Mouse (Mus musculus) heart, adult 11 months (tissue): Measurements from ENCODE around the gene Wasf1.
A peak's percentile ranks its signal among the peaks of the same experiment; 100 is the strongest.

Source experiments
- DNase-seq: peaks from one replicate; pipeline ENCODE4 v3.0.0; 2022

Wasf1 gene

DNA sequence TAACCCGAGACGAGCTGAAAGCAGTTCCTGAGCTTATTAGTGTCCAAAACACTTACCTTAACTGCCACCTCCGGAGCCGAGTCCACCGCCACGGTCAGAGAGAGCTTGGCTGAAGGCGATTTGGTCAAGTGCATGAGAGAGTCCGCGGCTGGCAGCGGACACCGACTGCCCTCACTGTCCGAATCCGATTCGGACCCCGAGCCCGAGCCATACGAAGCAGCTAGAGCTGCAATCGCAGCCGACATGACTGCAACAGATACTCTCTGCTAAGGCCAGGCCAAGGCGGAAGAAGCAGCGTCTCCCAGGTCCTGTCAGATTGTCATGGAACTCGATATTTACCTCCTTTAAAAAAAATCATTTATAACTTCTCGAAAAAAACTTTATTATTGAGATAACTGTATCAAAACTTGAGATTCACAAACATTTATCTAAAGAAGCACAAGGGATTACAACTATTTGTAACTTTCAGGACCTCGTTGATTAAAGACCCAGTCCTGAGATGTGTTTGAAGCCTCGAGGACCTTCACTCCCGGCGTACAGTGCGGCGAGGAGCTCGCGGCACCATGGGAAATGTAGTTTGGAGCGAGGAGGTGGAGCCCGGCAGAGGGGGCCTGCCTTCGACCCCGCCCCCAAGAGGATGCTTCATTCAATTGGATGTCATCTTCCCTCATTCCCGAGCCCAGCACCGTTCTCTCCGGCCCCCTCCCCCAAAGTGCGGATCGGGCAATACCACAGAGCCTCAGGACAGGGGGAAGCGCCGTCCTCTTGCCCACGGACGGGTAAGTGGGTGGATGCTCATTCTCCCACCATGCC is at the start of gene Wasf1, which contains the start of gene Cdc40:
Gene Wasf1, plus strand, starts transcription at position 645 of the 813 bp plus-strand sequence.
Gene Cdc40, minus strand, starts transcription at position 481 of the 813 bp plus-strand sequence.
- DNase-seq = peak; percentile 100

DNA sequence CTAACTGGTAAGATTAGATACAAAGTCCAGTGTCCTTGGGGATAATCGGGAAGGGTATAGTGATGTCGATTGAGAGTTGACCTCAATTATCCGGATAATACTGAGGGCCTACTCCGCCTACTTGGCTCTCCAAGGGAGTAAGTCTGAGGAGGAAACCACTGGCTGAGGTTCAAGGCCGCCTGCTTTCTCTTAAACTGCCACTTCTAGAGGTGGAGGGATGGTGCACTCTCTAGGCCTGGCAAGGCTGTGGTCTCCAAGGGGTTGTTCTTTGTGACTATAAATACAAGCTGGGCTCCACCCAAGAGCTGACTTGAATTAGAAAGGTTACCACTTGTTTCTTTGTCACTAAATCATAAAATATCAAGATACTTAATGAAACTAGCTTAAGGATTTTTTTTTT is 43.2 kb upstream of the Wasf1 start:
- peak; percentile 92 for DNase-seq

DNA sequence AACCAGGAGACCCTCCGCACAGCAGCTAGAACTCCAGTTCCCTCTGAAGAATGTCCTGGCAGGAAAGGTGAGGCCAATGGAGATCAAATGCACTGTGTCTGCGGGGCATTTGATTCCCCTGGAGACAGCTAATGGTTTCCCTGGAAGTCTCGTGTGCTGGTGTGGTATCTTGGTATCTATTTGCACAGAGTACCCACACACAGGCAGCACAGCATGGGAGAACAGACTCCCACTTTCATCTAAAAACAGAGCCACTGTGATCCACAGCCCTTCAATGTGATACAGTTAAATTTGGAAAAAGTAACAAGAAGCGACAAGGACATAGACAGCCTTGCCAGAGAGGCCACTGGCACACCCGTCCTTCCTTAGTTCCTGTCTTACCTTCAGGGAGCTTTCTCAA is 39.4 kb upstream of the Wasf1 start:
- DNase-seq = peak; percentile 64

DNA sequence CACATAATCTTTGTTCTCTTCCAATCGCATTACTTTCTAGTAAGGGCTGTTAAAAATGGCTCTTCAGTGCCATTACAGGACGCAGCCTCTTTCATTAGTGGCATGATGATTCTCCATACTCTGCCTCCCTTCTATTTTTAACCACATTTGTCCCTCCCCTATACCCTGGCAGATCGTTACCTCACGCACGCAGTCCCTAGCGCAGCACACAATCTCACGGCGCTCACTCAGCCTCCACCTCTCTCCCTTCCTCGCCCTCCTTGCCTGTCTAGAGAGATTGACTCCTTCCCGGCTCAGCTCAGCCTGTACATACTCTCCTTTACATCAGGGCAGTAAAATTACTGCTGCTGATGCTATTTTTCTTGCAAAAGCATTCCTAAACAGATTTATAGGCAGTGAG is 38.7 kb upstream of the Wasf1 start:
- DNase-seq = peak; percentile 51

DNA sequence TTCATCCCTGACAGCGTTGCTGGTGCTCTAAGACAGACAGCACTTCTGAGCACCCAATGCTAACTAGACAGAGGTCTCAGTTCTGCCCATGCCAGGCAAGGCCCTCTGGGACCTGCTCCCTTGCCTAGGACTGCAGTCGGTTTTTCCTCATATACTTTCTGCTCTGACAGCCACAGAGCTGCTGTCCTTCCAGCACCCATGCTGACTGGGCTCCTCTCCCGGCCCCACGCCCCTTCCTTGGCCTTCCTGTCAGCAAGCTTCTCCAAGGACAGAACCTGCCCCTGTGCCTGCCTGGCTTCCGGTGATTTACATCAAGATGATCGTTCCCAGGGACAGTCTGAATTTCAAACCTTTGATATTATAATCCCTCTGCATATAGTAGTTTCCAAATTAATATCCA is 37.6 kb upstream of the Wasf1 start:
- DNase-seq = peak; percentile 80

DNA sequence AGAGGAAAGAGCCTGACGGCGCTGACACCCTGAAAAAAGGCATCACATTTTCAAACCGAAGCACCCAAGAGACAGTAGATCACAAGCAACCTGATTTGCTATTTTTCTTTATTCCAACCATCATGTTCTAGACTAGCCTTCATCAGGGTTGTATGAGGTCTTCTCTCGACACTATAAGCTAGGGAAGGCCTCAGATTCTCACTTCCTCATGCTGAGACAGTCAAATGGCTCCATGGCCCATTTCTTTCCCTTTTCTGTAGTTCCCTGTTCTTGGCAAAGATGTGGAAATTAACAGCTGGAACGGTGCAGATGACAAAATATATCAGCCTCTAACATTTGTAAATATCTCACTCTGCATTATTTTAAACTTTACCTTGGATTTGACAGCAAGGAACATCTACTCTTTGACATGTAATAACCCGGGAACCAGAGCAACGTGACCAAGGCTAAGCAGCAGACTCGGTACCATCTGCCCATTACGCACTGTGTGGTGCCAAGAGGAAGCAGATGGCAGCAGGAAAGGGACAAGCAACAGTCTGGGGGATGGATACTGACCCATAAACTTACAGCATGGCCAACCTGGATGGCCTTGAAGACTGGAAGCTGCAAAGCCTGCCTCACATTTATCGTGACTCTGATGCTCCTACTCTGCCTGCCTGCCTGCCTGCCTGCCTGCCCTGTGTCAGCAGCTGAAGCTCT is 36.0 kb upstream of the Wasf1 start:
- DNase-seq = peak; percentile 88

DNA sequence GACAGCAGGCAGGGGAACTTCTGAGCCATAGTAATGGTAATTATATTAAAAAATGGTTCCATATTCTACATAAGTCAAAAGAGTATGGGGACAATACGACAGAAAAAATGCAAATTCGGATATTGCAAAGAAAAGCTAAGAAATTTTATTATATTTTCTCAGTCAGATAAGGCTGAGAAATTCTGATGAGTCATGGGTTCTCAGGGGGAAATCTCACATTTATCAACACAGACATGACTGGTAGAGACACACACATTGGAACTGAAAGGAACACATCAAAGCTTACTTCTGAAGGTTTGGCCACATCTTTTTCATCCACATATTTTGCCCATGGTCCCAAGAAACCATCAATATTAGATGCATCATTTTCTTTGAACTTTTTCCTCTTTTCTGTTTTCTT is 32.6 kb upstream of the Wasf1 start:
- DNase-seq = peak; percentile 4

DNA sequence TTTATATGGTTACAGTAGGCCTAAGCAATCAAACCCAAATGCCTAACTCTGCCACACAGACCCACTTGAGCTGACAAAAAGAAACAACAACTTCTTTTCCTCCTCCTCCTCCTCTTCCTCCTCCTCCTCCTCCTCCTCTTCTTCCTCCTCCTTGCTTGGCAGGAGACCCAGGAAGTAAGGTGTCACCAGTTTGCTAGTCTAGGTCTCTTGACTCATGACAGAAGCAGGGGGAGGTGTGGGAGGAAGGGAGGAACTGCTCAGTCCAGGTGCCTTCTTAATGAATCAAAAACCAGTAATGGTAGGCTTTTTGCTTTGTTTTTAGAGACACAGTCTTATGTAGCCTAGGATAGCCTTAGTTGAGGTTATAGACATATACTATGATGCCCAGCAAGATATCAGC is 32.1 kb upstream of the Wasf1 start:
- DNase-seq = peak; percentile 53

DNA sequence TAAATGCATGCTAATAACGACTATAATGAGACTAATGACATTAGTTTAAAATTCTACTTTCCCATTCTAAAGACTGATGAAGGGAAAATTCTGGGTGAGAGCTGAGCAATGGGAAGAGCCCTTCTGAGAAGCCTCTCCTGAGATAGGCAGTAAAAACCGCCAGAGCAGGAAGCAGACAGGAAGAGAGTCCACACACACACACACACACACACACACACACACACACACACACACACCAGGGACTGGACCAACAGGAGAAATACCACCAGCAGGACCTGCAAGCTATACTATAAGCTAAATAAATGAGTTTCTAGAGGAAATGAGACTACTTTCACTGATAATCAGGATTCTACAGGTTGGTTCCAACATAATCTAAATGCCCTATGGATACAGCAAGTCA is 27.7 kb upstream of the Wasf1 start:
- DNase-seq = peak; percentile 74

DNA sequence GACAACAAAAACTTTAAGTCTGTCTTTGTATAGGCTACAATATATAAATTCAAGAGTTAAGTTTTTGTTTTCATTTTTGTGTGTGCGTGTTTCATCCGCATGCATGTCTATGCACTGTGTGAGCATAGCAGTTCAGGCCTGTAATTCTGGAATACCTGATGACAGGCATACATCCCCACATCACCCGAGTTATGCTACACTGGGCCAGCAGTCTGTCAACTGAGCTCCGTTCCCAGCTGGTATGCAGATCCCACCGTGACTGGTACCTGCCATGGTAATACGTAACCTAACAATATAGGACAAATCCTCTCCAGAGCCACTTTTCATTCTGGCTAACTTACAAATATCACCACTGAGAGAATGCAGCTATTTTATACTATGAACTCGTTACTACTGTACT is 26.6 kb upstream of the Wasf1 start:
- peak; percentile 73 for DNase-seq

DNA sequence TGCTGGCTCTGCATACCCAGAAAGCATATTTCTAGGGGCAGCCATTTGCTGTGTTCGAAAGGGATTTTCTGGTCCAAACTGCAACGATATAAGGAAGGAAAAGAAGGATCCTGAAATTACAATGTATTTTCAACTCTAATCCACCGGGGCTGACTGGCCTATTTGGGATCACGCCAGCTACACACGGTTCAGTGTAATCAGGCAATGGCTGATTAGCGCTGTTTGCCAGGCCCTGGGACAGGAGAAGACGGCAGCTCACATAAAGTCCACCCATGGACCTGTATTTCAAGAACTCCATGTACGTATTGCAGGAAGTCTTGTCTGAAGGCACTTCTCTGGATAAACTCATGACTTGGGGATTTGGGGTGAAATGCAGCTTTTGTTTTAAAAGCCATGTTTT is 25.7 kb upstream of the Wasf1 start:
- peak; percentile 81 for DNase-seq

DNA sequence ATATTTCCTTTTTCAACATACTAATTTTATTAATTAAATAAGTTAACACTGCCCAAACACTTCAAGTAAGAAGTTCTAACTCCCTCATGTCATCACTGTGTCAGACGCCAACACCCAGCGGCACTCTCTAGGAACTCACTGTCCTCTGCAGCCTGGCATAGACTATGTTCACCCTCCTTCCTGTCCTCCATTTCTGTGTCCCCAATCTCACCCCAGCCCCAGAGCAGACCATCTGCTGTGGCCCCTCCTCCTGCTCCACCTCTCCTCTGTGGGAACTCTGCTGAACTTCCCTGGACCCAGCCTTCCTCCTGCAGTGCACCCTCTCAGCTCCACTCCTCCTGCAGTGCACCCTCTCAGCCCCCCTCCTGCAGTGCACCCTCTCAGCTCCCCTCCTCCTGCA is 15.2 kb upstream of the Wasf1 start:
- peak; percentile 91 for DNase-seq

DNA sequence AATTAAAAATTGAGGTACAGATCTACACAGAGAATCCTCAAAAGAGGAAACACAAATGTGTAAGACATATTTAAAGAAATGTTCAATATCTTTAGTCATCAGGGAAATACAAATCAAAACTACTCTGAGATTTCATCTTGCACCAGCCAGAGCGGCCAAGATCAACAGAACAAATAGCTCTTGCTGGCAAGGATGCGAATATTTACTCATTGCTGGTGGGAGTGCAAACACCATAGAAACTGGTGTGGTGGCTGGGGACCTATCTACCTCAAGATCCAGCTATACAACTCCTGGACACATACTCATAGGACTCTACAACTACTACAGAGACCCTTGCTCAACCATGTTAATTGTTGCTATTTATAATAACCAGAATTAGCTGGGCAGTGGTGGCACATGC is 12.0 kb upstream of the Wasf1 start:
- DNase-seq = peak; percentile 58

DNA sequence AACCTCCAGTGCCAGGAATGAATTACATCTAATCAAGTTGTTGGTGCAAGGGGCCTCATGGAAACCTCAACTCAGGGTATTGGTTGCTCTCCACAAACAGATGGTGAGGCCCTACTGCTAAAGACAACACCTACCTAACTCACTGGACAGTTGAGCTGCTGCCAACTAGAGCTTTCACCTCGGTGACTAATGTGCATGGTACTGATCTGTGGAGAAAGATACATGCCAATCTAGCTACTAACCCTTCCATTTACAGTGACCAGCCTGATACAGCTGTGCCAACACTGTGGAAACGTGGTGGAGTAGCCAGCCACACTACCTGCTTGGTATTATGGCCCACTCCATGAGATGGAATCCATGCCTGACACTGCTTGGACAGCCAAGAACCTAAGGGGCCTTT is 11.2 kb upstream of the Wasf1 start:
- DNase-seq = peak; percentile 71

DNA sequence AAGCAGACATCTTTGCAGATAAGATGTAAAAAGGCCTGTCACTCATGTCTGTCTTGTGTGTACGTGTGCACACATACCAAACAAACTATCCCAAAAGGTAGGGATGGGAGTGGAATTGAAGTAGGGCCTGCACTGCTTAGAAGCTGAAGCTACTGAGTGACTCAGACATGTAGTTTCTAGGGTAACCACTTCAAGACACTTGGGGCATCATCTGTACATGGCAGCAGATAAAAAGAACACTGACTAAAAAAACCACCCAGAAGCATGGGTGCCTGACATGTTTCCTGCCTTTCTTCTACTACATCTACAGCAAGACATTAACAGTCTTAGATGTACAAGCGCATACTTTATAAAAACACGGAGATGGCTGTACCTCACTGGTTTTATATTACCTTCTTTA is 5.0 kb upstream of the Wasf1 start:
- no peak for DNase-seq

DNA sequence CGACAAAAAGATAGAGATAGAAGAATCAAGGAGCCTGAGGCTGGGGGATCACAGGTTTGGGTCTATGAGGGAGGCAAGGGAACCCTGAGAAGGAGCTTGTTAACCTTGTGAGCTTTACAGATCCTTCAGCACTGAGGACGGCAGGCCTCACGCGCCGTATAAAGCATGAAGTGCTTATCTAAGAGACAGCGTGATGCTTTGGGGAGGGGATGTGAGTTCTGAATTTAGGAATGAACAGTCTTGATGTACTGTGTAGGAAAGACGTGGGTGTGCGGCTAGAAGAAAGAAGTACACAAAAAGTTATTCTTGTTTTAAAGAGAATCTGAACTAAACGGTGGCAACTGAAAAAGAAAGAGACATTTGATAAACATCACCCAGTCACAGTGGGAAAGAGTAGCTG is 3.3 kb upstream of the Wasf1 start:
- DNase-seq = no peak

DNA sequence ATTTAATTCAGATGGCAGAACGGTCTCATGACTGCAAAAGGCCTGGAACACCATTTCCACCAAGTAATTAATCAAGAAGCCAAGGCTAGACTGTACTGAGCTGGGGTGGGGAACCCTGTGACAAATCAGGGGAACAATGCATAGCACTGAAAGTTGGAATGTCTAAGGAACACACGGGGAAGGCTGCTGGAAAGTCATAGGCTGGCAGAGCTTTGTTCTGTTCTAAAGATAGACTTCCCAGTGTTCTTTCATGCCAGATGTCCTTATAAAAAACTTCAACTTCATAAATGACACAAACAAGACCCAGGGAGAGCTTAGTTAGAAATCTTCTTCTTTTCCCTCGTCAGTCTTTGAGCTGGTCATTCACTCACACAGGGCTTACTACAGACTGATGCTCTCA is 2.0 kb upstream of the Wasf1 start:
- DNase-seq = no peak

DNA sequence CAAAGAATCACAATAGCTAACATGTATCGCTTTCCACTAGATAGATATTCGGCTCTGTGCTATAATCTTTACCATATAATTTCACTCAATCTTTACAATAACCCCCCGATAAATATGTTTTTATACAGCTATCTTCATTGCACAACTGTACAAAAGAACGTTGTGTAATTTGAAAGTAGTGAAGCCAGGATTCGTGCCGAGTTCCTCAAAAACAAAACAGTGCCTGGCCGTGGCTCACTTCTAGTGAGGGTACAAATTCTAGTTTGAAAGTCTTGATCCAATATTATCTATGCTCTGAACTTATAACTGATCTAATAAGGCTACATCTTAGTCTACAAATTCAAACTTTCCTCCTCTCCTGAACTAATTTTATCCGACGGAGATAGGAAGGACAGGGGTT is 942 bp upstream of the Wasf1 start:
- no peak for DNase-seq

DNA sequence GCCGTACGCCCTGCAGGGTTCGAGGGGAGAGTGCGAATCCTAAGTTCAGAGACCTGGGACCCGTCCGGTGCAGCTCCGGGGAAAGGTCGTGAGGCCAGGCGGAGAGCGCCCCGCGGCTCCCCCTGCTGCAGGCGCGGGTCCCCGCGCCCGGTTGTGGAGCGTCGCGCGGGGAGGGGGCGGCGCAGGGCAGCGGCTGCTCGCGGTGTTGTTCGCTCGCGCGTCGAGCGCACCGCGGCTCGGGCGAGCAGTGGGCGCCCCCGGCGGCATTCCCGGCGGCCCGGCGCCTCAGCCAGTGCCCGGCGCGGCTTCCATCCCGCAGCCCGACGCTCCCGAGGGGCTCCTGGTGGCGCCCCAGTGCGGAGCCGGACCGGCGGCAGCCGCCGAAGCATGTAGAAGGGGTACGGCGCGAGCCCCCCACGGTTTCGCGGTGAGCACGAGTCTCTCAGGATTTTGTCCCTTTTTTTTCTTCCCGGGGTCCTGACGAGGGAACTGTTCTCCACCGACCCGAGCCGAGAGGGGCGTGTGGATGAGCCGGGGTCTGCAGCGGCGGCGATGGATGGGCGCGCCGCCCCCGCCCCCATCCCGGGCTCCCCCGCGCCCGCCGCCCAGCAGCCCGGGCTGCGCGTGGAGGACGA is 486 bp downstream of the Wasf1 start:
- peak; percentile 92 for DNase-seq

DNA sequence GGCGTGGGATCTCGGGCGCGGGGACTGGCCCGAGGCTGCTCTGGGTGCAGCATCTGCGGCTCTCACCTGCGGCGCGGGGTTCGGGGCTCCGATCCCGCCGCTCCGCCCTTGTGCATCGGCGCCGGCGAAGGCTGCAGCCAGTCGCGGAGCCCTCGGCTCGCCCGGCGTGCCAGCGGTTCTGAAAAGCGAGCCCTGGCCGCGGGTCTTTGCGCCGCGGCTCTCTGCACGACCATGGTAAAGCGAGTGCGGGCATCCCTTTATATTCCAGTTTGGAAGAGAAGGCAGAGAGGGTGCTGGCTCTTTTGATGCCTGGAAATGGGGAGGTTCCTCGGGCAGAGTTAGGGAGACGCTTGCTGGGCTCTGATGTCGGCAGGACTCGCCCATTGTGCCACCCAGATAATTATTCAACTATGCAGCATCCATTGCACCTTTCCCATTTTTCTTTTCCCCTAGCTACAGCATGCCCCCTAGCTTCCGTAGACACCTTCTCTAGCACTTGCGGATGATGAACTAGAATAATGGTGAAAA is 1.1 kb downstream of the Wasf1 start:
- peak; percentile 89 for DNase-seq

DNA sequence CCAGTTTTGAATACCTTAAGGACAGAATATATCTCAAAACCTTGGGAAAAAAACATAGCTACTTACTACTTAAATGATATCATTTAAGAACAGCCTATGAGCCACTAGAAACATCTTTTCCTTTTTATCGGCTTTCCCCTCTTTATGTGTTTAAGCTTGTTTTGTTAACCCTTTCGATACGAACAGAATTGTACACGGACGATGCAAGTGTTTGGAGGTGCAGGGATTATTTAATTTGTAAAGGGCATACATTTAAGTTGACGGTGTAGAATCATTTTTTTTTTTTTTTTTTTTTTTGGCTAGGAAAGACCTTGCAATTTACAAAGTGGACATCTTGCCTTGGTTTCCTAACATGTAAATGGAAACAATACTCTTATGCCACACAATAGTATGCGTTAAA is 2.2 kb downstream of the Wasf1 start:
- no peak for DNase-seq

DNA sequence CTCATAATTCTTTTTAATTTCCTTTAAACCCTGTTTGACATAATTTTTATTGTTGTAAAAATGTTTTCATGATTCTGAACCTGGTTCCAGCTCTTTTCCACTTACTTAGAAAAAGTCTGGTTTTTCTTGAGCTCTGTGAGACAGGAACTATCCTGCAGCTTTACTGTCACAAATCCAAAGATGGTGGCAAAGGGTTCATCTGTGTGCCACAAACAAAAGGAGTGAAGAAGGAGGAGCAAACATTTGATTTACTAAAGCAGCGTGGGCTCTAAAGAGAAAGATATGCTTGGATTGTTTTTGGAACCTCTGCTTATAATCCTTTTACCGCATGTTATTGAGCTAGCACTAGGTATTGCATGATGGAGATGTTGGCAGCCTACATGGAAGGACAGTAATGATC is 4.0 kb downstream of the Wasf1 start:
- DNase-seq = no peak

DNA sequence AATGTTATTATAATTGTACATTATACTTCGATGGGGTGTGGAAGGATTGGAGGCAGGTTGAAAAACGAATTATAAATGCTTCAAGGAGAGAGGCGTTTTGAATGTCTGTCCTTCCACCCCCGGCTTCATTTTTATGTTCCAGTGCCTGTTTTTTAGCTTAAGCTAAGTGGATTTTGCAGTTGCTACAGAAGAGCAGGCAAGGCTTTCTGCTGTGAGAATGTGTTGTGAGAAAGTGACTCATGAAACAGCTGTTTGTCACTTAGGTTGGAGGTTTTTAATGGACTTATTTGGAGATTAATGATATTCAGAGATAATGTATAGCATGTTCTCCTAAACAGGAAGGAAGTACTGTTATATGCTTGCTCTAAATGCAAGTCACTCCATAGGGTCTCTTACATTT is 5.9 kb downstream of the Wasf1 start:
- DNase-seq = no peak

DNA sequence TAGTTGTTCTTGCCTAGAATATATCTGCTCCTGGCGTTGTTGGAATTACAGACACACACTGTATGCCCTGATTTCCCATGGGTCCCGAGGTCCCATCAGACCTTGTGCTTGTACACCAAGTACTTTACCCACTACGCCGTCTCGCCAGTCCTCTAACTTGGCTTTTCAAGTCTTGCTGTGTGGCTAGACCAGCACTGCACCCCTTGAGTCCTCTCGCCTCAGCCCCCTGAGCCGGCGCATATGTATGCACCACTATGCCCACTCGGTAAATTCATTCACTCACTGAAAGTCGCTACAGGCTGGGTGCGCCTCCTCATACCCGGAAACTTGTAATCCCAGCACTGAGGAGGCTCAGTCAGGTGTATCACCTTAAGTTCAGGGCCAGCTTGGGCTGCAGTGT is 12.5 kb downstream of the Wasf1 start:
- DNase-seq = no peak
